Mouse (Mus musculus) embryo, embryonic 9.5 days (tissue): Measurements from ENCODE around the gene Arl4a.

Experiments used
- DNase-seq: peaks from one replicate; pipeline ENCODE4 v3.0.0-alpha.2; 2017; ENCODE audit errors: extremely low spot score

Arl4a gene

DNA sequence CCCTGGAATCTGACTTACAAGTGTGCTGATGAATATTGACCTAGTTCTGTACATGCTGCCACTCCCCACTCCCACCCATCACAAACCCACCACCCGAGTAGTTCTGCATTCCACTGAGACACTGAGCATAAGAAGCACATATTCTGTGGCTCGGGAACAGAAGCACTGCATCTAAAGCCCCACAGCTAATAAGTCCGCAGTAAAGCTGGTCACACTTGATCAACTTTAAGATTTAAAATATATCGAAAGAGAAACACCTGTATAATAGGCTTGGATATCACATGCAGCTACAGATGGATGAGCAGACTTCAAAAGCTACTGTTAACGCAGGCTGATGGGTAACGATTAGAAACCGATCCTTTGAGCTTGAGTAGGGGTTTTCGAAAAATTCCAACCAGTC, 78.7 kb downstream of the Arl4a start:
- DNase-seq = no peak

DNA sequence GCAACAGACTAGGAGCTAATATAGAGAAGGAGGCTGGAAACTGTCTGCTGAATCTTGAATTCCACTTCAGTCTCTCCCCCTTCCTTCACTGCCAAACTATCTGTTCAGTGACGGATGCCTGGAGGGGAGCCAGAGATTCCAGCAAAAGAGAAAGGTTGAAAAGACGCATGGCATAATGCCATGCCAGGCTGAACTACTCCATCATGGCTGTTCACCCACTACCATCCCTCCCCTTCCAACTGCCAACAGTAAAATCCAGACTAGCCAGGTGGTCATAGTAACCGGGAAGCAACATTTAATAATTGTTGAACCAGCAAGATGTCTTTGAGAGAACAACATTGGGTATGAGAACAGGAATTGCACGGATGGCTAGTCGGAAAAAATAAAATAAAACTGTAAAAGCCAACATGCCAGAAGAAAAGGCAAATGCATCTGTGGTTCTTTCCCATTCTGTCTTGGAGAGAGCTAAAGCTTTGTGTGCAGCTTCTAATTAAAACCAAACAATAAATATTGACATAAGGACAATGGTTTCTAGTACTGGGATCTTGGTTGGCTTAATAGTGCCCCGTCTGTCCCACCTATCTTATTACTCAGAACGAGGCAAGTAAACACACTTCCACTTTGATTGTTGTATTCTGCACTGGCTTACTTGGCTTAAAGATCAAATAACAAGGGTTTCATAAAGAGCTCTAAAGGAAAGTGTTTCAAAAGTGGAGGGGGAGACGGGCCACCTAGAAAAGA, 79.7 kb downstream of the Arl4a start:
- no peak for DNase-seq

DNA sequence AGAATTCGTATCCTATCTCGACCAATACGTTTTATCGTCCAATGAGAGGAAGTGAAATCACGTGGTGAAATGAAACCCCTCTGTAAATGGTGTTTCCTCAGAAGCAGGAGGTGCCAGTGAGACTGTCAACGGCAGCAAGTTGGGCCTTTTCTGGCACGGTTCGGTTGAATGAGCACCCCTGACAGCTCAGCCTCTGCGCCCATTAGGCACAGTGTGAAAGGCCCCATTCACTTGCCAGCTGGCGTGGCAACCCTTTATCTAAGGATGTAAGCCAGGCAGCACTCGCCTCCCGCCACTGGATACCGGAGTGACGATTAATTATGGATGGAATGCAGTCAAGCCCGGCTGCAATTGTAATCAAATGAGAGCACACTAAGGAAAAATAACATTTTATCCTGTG, 81.4 kb downstream of the Arl4a start:
- peak; percentile 41 for DNase-seq
